Comparison of ENCODE assay signal across 8 mouse cellular contexts in genomic region chr12:69501783-69502705, GRCm38 (mm10).
A peak's percentile ranks its signal among the peaks of the same experiment; 100 is the strongest.
DNase-seq lines count a peak whose midpoint lies in the region; ATAC-seq lines count a peak whose summit lies in the region.

No protein-coding gene starts in this region.

- peak; percentile 66 for DNase-seq in T-cell, adult 2 months (ENCODE audit: low spot score)
- DNase-seq in embryo, embryonic 10.5 days (ENCODE audit: low spot score), result peak; percentile 78
- peak; percentile 89 for DNase-seq in gastrocnemius, postnatal 25 days
- DNase-seq in left cerebral cortex, adult 8-10 months (ENCODE audit: low spot score in 2 of 2), result peak; percentile 28 to 69
- DNase-seq in right cerebral cortex, adult 2 months (ENCODE audit: low spot score in 2 of 2), result peak; percentile 58 to 76
- DNase-seq in urinary bladder, postnatal 14 days (ENCODE audit: low spot score), result peak; percentile 79

- ATAC-seq in inflammation-experienced regulatory T-cells, adult 6 months, result peak; percentile 81
- ATAC-seq in megakaryocyte, adult 5-6 weeks (ENCODE audit: poor library complexity, severe bottlenecking), result peak; percentile 91

Comparison
In these comparisons a context has a peak if more than half of its experiments do, and no peak if none do; other contexts are left out.
1. Peak in every context shown above with its lines: DNase-seq and ATAC-seq.